Mouse (Mus musculus): ENCODE measurements around the gene Gps1.

GRCm38 (mm10) chr11:120772749-120773148, 11.3 kb upstream of the Gps1 start:
- TF ChIP-seq GATA1 (IDR thresholded peaks at IDR 0.05; ENCODE audit: borderline replicate concordance, low read length) (no peak), FLI1 (IDR thresholded peaks at IDR 0.05; ENCODE audit: low read length) (no peak)
